Mouse (Mus musculus) megakaryocyte, embryonic 14.5 days (primary cell): ENCODE data around the gene Mxd1.

Experiments
- FLI1 ChIP-seq: IDR thresholded peaks from 2 replicates; pipeline ENCODE4 v1.6.1; 2012; ENCODE audit warnings: low read length, inconsistent platforms, mixed read lengths
- GATA1 ChIP-seq: IDR thresholded peaks from 3 replicates; pipeline ENCODE4 v1.6.1; 2012; ENCODE audit warnings: mixed read lengths, low read length, inconsistent platforms, borderline replicate concordance

- no peak for TF ChIP-seq GATA1
- TF ChIP-seq FLI1, result no peak
Measured at GRCm38 (mm10) chr6:86668580-86669239, at the start of gene Mxd1.
